Mouse (Mus musculus) stomach, postnatal 0 days (tissue): ENCODE results near the gene Hsp90aa1. TPM values are rescaled to one million over a fixed set of nuclear protein-coding genes. Genes with fewer than 3 reads are reported as not detected.

Experiments used
- ATAC-seq: fragments of 200-750 bp; cut with Nextera tagmentation; 2 replicates; pipeline ENCODE4 v1.8.0; 2017; ENCODE audit not compliant: low FRiP score, low TSS enrichment
- DNase-seq: peaks from one replicate; pipeline ENCODE4 v3.0.0-alpha.2; 2016; ENCODE audit warnings: low spot score
- H3K27ac ChIP-seq: fragments of 300-500 bp; sonication (generic); replicated peaks from 2 replicates; pipeline ENCODE4 v1.5.1; 2014; ENCODE audit warnings: mild to moderate bottlenecking, control low read depth
- H3K27me3 ChIP-seq: fragments of 300-500 bp; sonication (generic); 2 replicates; pipeline ENCODE4 v1.6.1; 2014; ENCODE audit warnings: low read length; ENCODE audit not compliant: control insufficient read depth, insufficient read depth
- H3K36me3 ChIP-seq: fragments of 300-500 bp; sonication (generic); 2 replicates; pipeline ENCODE4 v1.6.1; 2014; ENCODE audit warnings: low read length, mixed read lengths; ENCODE audit not compliant: control insufficient read depth, insufficient read depth
- H3K4me1 ChIP-seq: fragments of 300-500 bp; sonication (generic); replicated peaks from 2 replicates; pipeline ENCODE4 v1.6.1; 2014; ENCODE audit warnings: antibody characterized with exemption; ENCODE audit not compliant: control insufficient read depth, insufficient read depth
- H3K4me2 ChIP-seq: fragments of 300-500 bp; sonication (generic); replicated peaks from 2 replicates; pipeline ENCODE4 v1.6.1; 2014; ENCODE audit warnings: low read depth, mild to moderate bottlenecking, control low read depth, moderate library complexity
- H3K4me3 ChIP-seq: fragments of 300-500 bp; sonication (generic); 2 replicates; pipeline ENCODE4 v1.5.1; 2014; ENCODE audit warnings: low read depth, low read length, control low read depth
- H3K9ac ChIP-seq: fragments of 300-500 bp; sonication (generic); 2 replicates; pipeline ENCODE4 v1.6.1; 2014; ENCODE audit warnings: mild to moderate bottlenecking, low read length, control low read depth, mixed read lengths
- H3K9me3 ChIP-seq: fragments of 300-500 bp; sonication (generic); 2 replicates; pipeline ENCODE4 v1.6.1; 2016; ENCODE audit warnings: low read length; ENCODE audit not compliant: control insufficient read depth
- CTCF ChIP-seq: IDR thresholded peaks from 2 replicates; pipeline ENCODE4 v1.5.1; 2016; ENCODE audit warnings: antibody characterized with exemption, low read depth, mild to moderate bottlenecking, moderate library complexity
- EP300 ChIP-seq: optimal IDR thresholded peaks from 2 replicates; pipeline ENCODE3; 2016; ENCODE audit warnings: antibody characterized with exemption
- WGBS: fragments of 180-500 bp; shearing (Covaris S2); extraction: QIAGEN DNeasy Blood & Tissue Kit; methylation state at CpG from one replicate; pipeline ENCODE4 v1.1.7; 2014; 5-methylcytosine and 5-hydroxymethylcytosine counted together
- polyA plus RNA-seq: library from polyadenylated mRNA; unstranded; fragments of >200 nt; fragmentation: Nextera tagmentation; extraction: Ambion mirVana; gene quantifications from 2 replicates; pipeline ENCODE4 v1.2.1, GENCODE M21; 2015

Hsp90aa1 gene
- polyA plus RNA-seq, 1 experiment from 2014 or later = 326 TPM

DNA sequence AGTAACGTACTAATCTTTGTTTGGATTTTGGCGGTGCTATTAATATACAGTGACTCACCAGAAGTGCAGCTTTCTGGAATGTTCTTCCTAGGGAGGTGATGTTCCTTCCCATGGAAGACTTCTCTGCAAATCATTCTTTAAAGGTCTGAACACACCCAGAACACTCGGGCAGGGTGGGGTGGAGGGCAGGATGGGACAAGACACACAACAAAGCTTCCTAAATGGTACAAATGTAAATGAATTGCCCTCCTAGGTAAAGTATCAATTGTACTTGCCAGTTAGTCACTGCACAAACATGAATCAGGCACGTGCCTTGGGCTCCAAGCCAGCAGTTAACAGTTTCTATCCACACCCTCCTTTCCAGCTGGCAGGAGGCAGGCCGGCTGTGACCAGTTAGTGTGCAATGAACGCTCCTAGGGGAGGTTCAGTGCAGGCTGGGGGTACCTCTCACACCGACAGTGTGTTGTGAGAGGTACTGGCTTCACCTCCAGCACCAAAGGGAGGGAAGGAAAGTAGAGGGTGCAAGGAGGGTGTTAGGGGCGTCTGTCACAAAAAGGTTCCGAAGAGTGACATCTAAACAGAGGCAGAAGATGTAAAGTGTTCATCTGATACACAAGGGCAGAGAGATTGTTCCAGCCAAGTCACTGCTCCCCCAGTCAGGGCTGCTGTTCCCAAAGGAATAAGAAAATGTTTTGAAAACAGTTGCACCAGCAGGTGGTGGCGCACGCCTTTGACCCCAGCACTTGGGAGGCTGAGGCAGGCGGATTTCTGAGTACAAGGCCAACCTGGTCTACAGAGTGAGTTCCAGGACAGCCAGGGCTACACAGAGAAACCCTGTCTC, 14.4 kb downstream of the Hsp90aa1 start:
- no peaks in the 10 kb centered on the region for H3K4me1 ChIP-seq
- TF ChIP-seq CTCF (no peak), EP300 (peak; percentile 94)
- H3K27ac ChIP-seq = peak overlapping the region; percentile 77
- H3K4me2 ChIP-seq = peak overlapping the region; percentile 27; the same call in 1 of the 2 replicates
- no peak overlapping the region for H3K4me3 ChIP-seq
- H3K9ac ChIP-seq = no peak overlapping the region
- no peaks in the 10 kb centered on the region for H3K9me3 ChIP-seq
- no peaks in the 10 kb centered on the region for H3K27me3 ChIP-seq
- 37% methylated on average over 12 of the region's 12 CpGs for WGBS
- ATAC-seq (peak; percentile 94), DNase-seq (peak; percentile 95)
- peaks cover 17% of the 10 kb centered on the region for H3K36me3 ChIP-seq

- Histone ChIP-seq H3K36me3 (no peaks in the 10 kb centered on the region), H3K27ac (no peak overlapping the region), H3K27me3 (no peaks in the 10 kb centered on the region), H3K9ac (no peak overlapping the region), H3K4me1 (no peaks in the 10 kb centered on the region), H3K9me3 (no peaks in the 10 kb centered on the region), H3K4me2 (no peak overlapping the region), H3K4me3 (no peak overlapping the region)
- ATAC-seq (no peak), DNase-seq (no peak)
- no peak for TF ChIP-seq CTCF
- no peak for TF ChIP-seq EP300
- WGBS = no CpG with 5 or more reads among the region's 1 CpGs
These were observed 18.9 kb downstream of the Hsp90aa1 start for GRCm38 (mm10) chr12:110683580-110683979.

GRCm38 (mm10) chr12:110682561-110683299, 19.8 kb downstream of the Hsp90aa1 start, which contains the start of gene 1700001K19Rik:
Gene 1700001K19Rik (minus strand): TSS chr12:110682619.
- 73% methylated on average over 9 of the region's 9 CpGs for WGBS
- Histone ChIP-seq H3K4me1 (no peaks in the 10 kb centered on the region), H3K9ac (no peak within 1 kb of the TSS), H3K9me3 (no peaks in the 10 kb centered on the region), H3K36me3 (no peaks in the 10 kb centered on the region), H3K4me3 (no peak within 1 kb of the TSS), H3K4me2 (no peak within 1 kb of the TSS), H3K27ac (no peak within 1 kb of the TSS), H3K27me3 (no peaks in the 10 kb centered on the region)
- TF ChIP-seq CTCF (no peak), EP300 (no peak)
- ATAC-seq (no peak), DNase-seq (no peak)

DNA sequence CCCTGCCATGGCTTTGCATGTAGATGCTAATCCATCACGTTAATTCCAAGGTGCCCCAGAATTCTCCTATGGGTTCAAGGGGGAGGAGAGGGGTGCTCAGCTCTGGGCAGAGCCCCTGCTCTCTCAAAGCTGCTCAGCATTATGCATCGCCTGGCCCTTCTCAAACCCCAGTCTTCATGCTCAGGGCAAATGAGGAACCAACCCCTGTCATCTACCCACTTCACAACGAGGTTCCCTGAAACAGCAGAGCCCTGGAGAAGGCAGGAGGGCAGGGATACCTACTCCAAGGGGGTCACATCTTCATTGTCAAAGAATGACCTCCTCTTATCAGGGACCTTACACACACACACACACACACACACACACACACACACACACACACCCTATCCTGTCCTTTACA, 20.6 kb downstream of the Hsp90aa1 start:
- no peak for DNase-seq
- WGBS = 58% methylated on average over 3 of the region's 3 CpGs
- Histone ChIP-seq H3K4me2 (no peak overlapping the region), H3K27ac (no peak overlapping the region), H3K4me3 (no peak overlapping the region), H3K9ac (no peak overlapping the region), H3K27me3 (no peaks in the 10 kb centered on the region), H3K4me1 (no peaks in the 10 kb centered on the region), H3K9me3 (no peaks in the 10 kb centered on the region), H3K36me3 (no peaks in the 10 kb centered on the region)
- no peak for ATAC-seq
- no peak for TF ChIP-seq EP300
- TF ChIP-seq CTCF = no peak

GRCm38 (mm10) chr12:110681191-110681590, 21.3 kb downstream of the Hsp90aa1 start:
- Histone ChIP-seq H3K4me1 (no peaks in the 10 kb centered on the region), H3K36me3 (no peaks in the 10 kb centered on the region), H3K27ac (0 out of 2 replicates have a peak overlapping the region, but pooled peaks have one; percentile 24), H3K4me2 (no peak overlapping the region), H3K9ac (no peak overlapping the region), H3K9me3 (no peaks in the 10 kb centered on the region), H3K27me3 (no peaks in the 10 kb centered on the region), H3K4me3 (no peak overlapping the region)
- WGBS = 19% methylated on average over 7 of the region's 7 CpGs
- ATAC-seq (peak; percentile 69), DNase-seq (peak; percentile 67)
- no peak for TF ChIP-seq CTCF
- no peak for TF ChIP-seq EP300

DNA sequence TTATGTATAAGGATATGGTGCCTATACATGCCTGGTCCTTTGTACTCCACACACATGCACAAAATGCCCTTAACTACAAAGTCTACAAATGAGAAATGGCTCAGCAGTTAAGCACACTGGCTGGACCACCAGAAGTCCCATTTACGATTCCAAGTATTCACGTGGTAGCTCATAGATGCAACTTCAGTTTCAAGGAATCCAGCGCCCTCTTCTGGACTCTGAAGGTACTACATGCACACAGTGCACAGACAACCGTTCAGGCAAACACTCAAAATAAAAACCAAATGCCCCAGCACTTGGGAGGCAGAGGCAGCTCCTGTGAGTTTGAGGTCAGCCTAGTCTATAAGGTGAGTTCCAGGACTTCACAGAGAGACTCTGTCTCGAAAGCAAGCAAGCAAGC, 28.3 kb downstream of the Hsp90aa1 start:
- Histone ChIP-seq H3K27ac (no peak overlapping the region), H3K9ac (no peak overlapping the region), H3K4me1 (no peaks in the 10 kb centered on the region), H3K27me3 (no peaks in the 10 kb centered on the region), H3K4me3 (no peak overlapping the region), H3K9me3 (no peaks in the 10 kb centered on the region), H3K36me3 (no peaks in the 10 kb centered on the region), H3K4me2 (no peak overlapping the region)
- no peak for DNase-seq
- no peak for TF ChIP-seq EP300
- TF ChIP-seq CTCF = peak; percentile 68
- no peak for ATAC-seq
- WGBS = 47% methylated on average over 5 of the region's 5 CpGs
